Mouse (Mus musculus): ENCODE measurements at regions not wholly inside any gene's neighbourhood (a gene's known extent, or its start where the extent isn't known, plus 50 kb on each side); places are given as distances from the start of the nearest gene placed in this dataset.

- 85% methylated on average over 6 of the region's 6 CpGs for WGBS
- DNase-seq (no peak), ATAC-seq (ENCODE audit: insufficient read depth) (no peak)
- Histone ChIP-seq H3K27me3 (ENCODE audit: insufficient read depth, low read length) (peaks cover 6% of the 10 kb centered on the region; the same call in 1 of the 2 replicates), H3K9ac (no peak overlapping the region), H3K4me2 (no peak overlapping the region), H3K4me3 (ENCODE audit: low read depth, low read length) (no peak overlapping the region), H3K4me1 (ENCODE audit: insufficient read depth) (no peaks in the 10 kb centered on the region), H3K27ac (ENCODE audit: low read depth) (no peak overlapping the region), H3K9me3 (ENCODE audit: low read depth, low read length) (no peaks in the 10 kb centered on the region), H3K36me3 (ENCODE audit: insufficient read depth) (no peaks in the 10 kb centered on the region)
- TF ChIP-seq CTCF (IDR thresholded peaks at IDR 0.05; ENCODE audit: low read depth) = no peak
Measured at GRCm38 (mm10) chr3:45677672-45678071, 299.5 kb downstream of the Pcdh10 start.

GRCm38 (mm10) chr3:45681410-45681809 is 303.2 kb downstream of the Pcdh10 start:
- DNase-seq (no peak), ATAC-seq (ENCODE audit: insufficient read depth) (no peak)
- WGBS = 6% methylated on average over 12 of the region's 12 CpGs
- no peak overlapping the region for H3K9ac ChIP-seq
- no peak for TF ChIP-seq CTCF (IDR thresholded peaks at IDR 0.05; ENCODE audit: low read depth)
- no peak overlapping the region for H3K4me3 ChIP-seq (ENCODE audit: low read depth, low read length)
- H3K27me3 ChIP-seq (ENCODE audit: insufficient read depth, low read length) = peaks cover 6% of the 10 kb centered on the region; the same call in 1 of the 2 replicates
- H3K36me3 ChIP-seq (ENCODE audit: insufficient read depth) = no peaks in the 10 kb centered on the region
- no peaks in the 10 kb centered on the region for H3K4me1 ChIP-seq (ENCODE audit: insufficient read depth)
- no peak overlapping the region for H3K4me2 ChIP-seq
- no peak overlapping the region for H3K27ac ChIP-seq (ENCODE audit: low read depth)
- H3K9me3 ChIP-seq (ENCODE audit: low read depth, low read length) = no peaks in the 10 kb centered on the region

DNA sequence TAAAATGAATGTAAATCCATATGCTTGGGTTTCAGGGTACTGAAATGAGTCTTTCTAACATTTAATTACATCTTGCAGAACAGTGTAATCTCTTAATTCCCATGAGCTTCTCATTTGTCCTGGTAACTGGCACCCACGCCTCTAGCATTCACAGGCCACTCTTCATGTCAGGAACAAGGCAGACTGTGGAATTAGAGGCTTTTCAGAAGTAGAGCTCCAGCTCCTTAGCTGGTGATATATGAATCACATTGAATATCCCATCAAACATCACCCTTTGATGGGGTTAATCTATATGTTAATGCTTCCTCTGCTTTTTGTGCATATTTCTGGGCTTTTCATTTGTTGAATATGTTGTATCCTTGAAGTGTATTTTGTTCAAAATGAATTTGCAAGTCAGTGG is 329.7 kb downstream of the Pcdh10 start:
- no peaks in the 10 kb centered on the region for H3K9me3 ChIP-seq (ENCODE audit: low read depth, low read length)
- no peak overlapping the region for H3K4me2 ChIP-seq
- no peak for DNase-seq
- H3K9ac ChIP-seq = no peak overlapping the region
- no peaks in the 10 kb centered on the region for H3K36me3 ChIP-seq (ENCODE audit: insufficient read depth)
- H3K27ac ChIP-seq (ENCODE audit: low read depth) = no peak overlapping the region
- no peaks in the 10 kb centered on the region for H3K27me3 ChIP-seq (ENCODE audit: insufficient read depth, low read length)
- no peak overlapping the region for H3K4me3 ChIP-seq (ENCODE audit: low read depth, low read length)
- no peak for TF ChIP-seq CTCF (IDR thresholded peaks at IDR 0.05; ENCODE audit: low read depth)
- ATAC-seq (ENCODE audit: insufficient read depth) = no peak
- 59% methylated on average over 1 of the region's 1 CpGs for WGBS
- no peaks in the 10 kb centered on the region for H3K4me1 ChIP-seq (ENCODE audit: insufficient read depth)

Data from lung, embryonic 14.5 days (tissue).